Mouse (Mus musculus) liver, adult 2 months (tissue): ENCODE measurements around the gene Ebf1. TPM values are rescaled to one million over a fixed set of nuclear protein-coding genes. Genes with fewer than 3 reads are reported as not detected.
"Not testable (repeated sequence)": the region's sequence is repeated elsewhere in the genome, so short reads cannot be mapped to it uniquely, and the experiment has no call there.

Source experiments
- DNase-seq: peaks from one replicate; pipeline ENCODE4 v3.0.0-alpha.2; 2011; ENCODE audit warnings: low read depth, low spot score; ENCODE audit errors: extremely low read depth
- H3K27ac ChIP-seq: fragments of 200-500 bp; replicated peaks from 2 replicates; pipeline ENCODE4 v1.5.1; 2012; ENCODE audit warnings: low read depth, mild to moderate bottlenecking, control low read depth, inconsistent platforms, low read length; ENCODE audit not compliant: insufficient read depth
- H3K27me3 ChIP-seq: fragments of 200-500 bp; 2 replicates; pipeline ENCODE4 v1.6.1; 2012; ENCODE audit warnings: mild to moderate bottlenecking, moderate library complexity, low read length, inconsistent platforms; ENCODE audit not compliant: control insufficient read depth, insufficient read depth
- H3K36me3 ChIP-seq: fragments of 200-500 bp; 2 replicates; pipeline ENCODE4 v1.6.1; 2012; ENCODE audit warnings: low read length, inconsistent platforms; ENCODE audit not compliant: control insufficient read depth, insufficient read depth
- H3K4me1 ChIP-seq: fragments of 200-500 bp; 2 replicates; pipeline ENCODE4 v1.6.1; 2011; ENCODE audit warnings: low read length; ENCODE audit not compliant: control insufficient read depth, insufficient read depth
- H3K4me3 ChIP-seq: fragments of 200-500 bp; 2 replicates; pipeline ENCODE4 v1.5.1; 2011; ENCODE audit warnings: low read depth, mild to moderate bottlenecking, control low read depth, low read length, moderate library complexity; ENCODE audit not compliant: insufficient read depth
- H3K79me2 ChIP-seq: fragments of 200-500 bp; 2 replicates; pipeline ENCODE4 v1.6.1; 2012; ENCODE audit warnings: inconsistent platforms, mild to moderate bottlenecking, low read length, moderate library complexity; ENCODE audit not compliant: control insufficient read depth, insufficient read depth
- H3K9ac ChIP-seq: fragments of 200-500 bp; 2 replicates; pipeline ENCODE4 v1.6.1; 2012; ENCODE audit warnings: low read depth, mild to moderate bottlenecking, control low read depth, inconsistent platforms, low read length
- CTCF ChIP-seq: fragments of 200-500 bp; IDR thresholded peaks from 2 replicates; pipeline ENCODE4 v1.5.1; 2011; ENCODE audit warnings: low read depth, low read length, control low read depth
- POLR2A ChIP-seq: fragments of 200-500 bp; IDR thresholded peaks from 2 replicates; pipeline ENCODE4 v1.6.1; 2011; ENCODE audit warnings: low read length, control low read depth; ENCODE audit not compliant: insufficient read depth; ENCODE audit errors: extremely low read depth
- WGBS: fragments of 180-500 bp; shearing (Covaris S2); methylation state at CpG from one replicate; pipeline ENCODE4 v1.1.7; 2018; 5-methylcytosine and 5-hydroxymethylcytosine counted together
- polyA plus RNA-seq: library from polyadenylated mRNA; depleted of rRNA; stranded (reverse); fragments of >200 nt; gene quantifications from 2 replicates; pipeline ENCODE4 v1.2.3, GENCODE M21; 2012; rRNA removed
- total RNA-seq: library from RNA; depleted of rRNA; stranded (reverse); fragments of >200 nt; gene quantifications from 2 replicates; pipeline ENCODE4 v1.2.3, GENCODE M21; 2014; rRNA removed

Gene Ebf1
- total RNA-seq (0.37 and 0.47 TPM in 2 replicates), polyA plus RNA-seq (0.11 and 0.23 TPM in 2 replicates)

- 2% methylated on average over 27 of the region's 31 CpGs for WGBS
- peak; percentile 26 for DNase-seq
- TF ChIP-seq CTCF (no peak), POLR2A (no peak)
- Histone ChIP-seq H3K27ac (no peak within 1 kb of the TSS), H3K27me3 (peaks cover 20% of the 10 kb centered on the region; the same call in 1 of the 2 replicates), H3K9ac (peak within 1 kb of the TSS; percentile 8; the same call in 1 of the 2 replicates), H3K4me1 (peaks cover 3% of the 10 kb centered on the region; the same call in 1 of the 2 replicates), H3K36me3 (no peaks in the 10 kb centered on the region), H3K79me2 (no peaks in the 10 kb centered on the region), H3K4me3 (peak within 1 kb of the TSS; percentile 45; the same call in 1 of the 2 replicates)
Observed at GRCm38 (mm10) chr11:44616788-44617712, at the start of gene Ebf1. Gene Ebf1, plus strand, starts transcription at chr11:44617317.

DNA sequence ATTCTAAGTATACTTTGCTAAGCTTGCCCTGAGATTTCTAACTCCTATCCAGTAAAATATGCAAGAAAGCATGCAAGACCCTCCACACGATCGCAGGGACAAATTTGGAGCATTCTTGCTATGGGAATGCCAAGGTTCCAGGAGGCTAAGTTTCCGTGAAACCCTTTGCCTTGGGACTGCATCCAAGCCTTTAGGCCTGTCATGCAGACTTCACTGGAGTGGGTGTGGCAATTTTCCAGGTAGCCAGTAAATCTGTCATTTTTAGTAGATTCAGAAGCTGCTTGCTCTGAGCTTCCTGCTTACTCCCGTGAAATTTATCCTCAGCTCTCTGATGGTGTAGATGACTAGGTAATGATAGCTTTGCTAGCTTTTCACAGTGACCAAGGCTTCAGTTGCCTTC, 46.8 kb upstream of the Ebf1 start:
- not testable (repeated sequence) for H3K27ac ChIP-seq, H3K9ac ChIP-seq, H3K27me3 ChIP-seq, DNase-seq, H3K79me2 ChIP-seq, H3K36me3 ChIP-seq, H3K4me1 ChIP-seq, H3K4me3 ChIP-seq
- WGBS, result 87% methylated on average over 4 of the region's 4 CpGs

GRCm38 (mm10) chr11:44572781-44573180, 44.3 kb upstream of the Ebf1 start:
- Histone ChIP-seq H3K4me1 (peaks cover 2% of the 10 kb centered on the region; the same call in 1 of the 2 replicates), H3K27ac (no peak overlapping the region), H3K9ac (no peak overlapping the region), H3K79me2 (no peaks in the 10 kb centered on the region), H3K27me3 (no peaks in the 10 kb centered on the region), H3K4me3 (no peak overlapping the region), H3K36me3 (no peaks in the 10 kb centered on the region)
- DNase-seq, result no peak
- 94% methylated on average over 5 of the region's 5 CpGs for WGBS
- TF ChIP-seq POLR2A (no peak), CTCF (no peak)

GRCm38 (mm10) chr11:44573396-44573795, 43.7 kb upstream of the Ebf1 start:
- Histone ChIP-seq H3K36me3 (no peaks in the 10 kb centered on the region), H3K4me1 (peaks cover 2% of the 10 kb centered on the region; the same call in 1 of the 2 replicates), H3K9ac (no peak overlapping the region), H3K27me3 (no peaks in the 10 kb centered on the region), H3K27ac (no peak overlapping the region), H3K4me3 (no peak overlapping the region), H3K79me2 (no peaks in the 10 kb centered on the region)
- TF ChIP-seq CTCF, result no peak
- no peak for TF ChIP-seq POLR2A
- 30% methylated on average over 3 of the region's 3 CpGs for WGBS
- peak; percentile 60 for DNase-seq

DNA sequence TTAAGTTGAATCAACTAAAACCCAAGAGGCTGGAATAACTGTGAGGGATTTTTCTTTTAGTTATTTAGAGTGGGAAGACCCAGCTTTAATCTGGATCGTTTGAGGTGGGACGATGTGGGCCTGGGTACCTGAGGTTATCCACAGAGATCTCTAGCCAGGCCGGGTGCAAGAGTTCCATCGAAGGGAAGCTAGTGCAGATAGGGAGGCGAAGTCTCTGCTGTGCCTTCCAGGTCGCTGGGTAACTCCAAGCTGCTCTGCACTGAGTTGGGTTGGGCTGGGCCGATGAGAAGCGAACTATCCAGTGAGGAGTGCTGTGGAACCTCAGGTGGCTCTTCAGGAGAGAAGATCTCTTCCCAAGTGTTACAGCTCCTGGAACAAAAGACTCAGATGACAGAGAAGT, 42.7 kb upstream of the Ebf1 start:
- no peak overlapping the region for H3K27ac ChIP-seq
- H3K4me1 ChIP-seq, result peaks cover 2% of the 10 kb centered on the region; the same call in 1 of the 2 replicates
- no peak overlapping the region for H3K9ac ChIP-seq
- TF ChIP-seq CTCF (no peak), POLR2A (no peak)
- H3K79me2 ChIP-seq, result no peaks in the 10 kb centered on the region
- no peak overlapping the region for H3K4me3 ChIP-seq
- H3K27me3 ChIP-seq, result no peaks in the 10 kb centered on the region
- WGBS, result 91% methylated on average over 8 of the region's 8 CpGs
- no peaks in the 10 kb centered on the region for H3K36me3 ChIP-seq
- DNase-seq, result no peak

DNA sequence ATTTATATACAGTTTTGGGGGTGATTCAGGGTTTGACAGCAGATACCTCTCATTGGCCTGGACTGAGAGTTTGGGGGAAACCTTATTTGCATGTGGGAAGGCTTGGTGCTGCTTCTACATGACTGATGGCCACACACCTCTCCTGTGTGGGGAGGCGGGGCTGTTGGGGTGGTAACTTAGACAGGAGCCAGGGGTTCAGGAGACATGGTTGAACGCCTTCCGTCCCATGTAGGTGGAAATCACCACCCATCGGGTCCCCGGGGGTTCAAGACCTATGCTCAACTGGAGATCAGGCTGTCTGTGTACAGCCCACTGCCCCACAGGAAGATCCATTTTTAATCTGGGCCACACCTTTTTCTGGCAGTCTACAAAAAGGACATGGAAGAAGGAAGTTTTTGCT, 42.3 kb upstream of the Ebf1 start:
- peak; percentile 1 for DNase-seq
- TF ChIP-seq POLR2A (no peak), CTCF (no peak)
- Histone ChIP-seq H3K79me2 (no peaks in the 10 kb centered on the region), H3K4me3 (no peak overlapping the region), H3K27me3 (no peaks in the 10 kb centered on the region), H3K9ac (no peak overlapping the region), H3K36me3 (no peaks in the 10 kb centered on the region), H3K4me1 (peaks cover 2% of the 10 kb centered on the region; the same call in 1 of the 2 replicates), H3K27ac (no peak overlapping the region)
- 96% methylated on average over 5 of the region's 5 CpGs for WGBS
